Mouse (Mus musculus) liver, embryonic 12.5 days (tissue): ENCODE data around the gene Tm4sf19. TPM values are rescaled to one million over a fixed set of nuclear protein-coding genes. Genes with fewer than 3 reads are reported as not detected.
"Not testable (repeated sequence)": the region's sequence is repeated elsewhere in the genome, so short reads cannot be mapped to it uniquely, and the experiment has no call there.

Experiments
- ATAC-seq: fragments of 200-750 bp; cut with Nextera tagmentation; 2 replicates; pipeline ENCODE4 v1.8.0; 2017; ENCODE audit warnings: moderate number of reproducible peaks, mild to moderate bottlenecking, moderate library complexity
- H3K27ac ChIP-seq: fragments of 300-500 bp; sonication (generic); 2 replicates; pipeline ENCODE4 v1.5.1; 2016; ENCODE audit warnings: mild to moderate bottlenecking
- H3K27me3 ChIP-seq: fragments of 300-500 bp; sonication (generic); replicated peaks from 2 replicates; pipeline ENCODE4 v1.6.1; 2016; ENCODE audit warnings: mild to moderate bottlenecking, moderate library complexity
- H3K36me3 ChIP-seq: fragments of 300-500 bp; sonication (generic); 2 replicates; pipeline ENCODE4 v1.6.1; 2016; ENCODE audit warnings: mild to moderate bottlenecking, moderate library complexity
- H3K4me1 ChIP-seq: fragments of 300-500 bp; sonication (generic); 2 replicates; pipeline ENCODE4 v1.6.1; 2016
- H3K4me2 ChIP-seq: fragments of 300-500 bp; sonication (generic); 2 replicates; pipeline ENCODE4 v1.6.1; 2016; ENCODE audit warnings: mild to moderate bottlenecking, moderate library complexity
- H3K4me3 ChIP-seq: fragments of 300-500 bp; sonication (generic); 2 replicates; pipeline ENCODE4 v1.5.1; 2016; ENCODE audit warnings: mild to moderate bottlenecking, moderate library complexity
- H3K9ac ChIP-seq: fragments of 300-500 bp; sonication (generic); 2 replicates; pipeline ENCODE4 v1.6.1; 2016; ENCODE audit warnings: mild to moderate bottlenecking, moderate library complexity
- H3K9me3 ChIP-seq: fragments of 300-500 bp; sonication (generic); replicated peaks from 2 replicates; pipeline ENCODE4 v1.6.1; 2016; ENCODE audit warnings: mild to moderate bottlenecking, moderate library complexity
- WGBS: fragments of 180-500 bp; shearing (Covaris S2); methylation state at CpG from one replicate; pipeline ENCODE4 v1.1.7; 2016; ENCODE audit not compliant: insufficient replicate concordance; 5-methylcytosine and 5-hydroxymethylcytosine counted together
- polyA plus RNA-seq: library from polyadenylated mRNA; unstranded; fragments of >200 nt; fragmentation: Nextera tagmentation; extraction: Ambion mirVana; gene quantifications from 2 replicates; pipeline ENCODE4 v1.2.1, GENCODE M21; 2016

Tm4sf19 gene
- polyA plus RNA-seq, 1 experiment from 2014 or later = not detected

GRCm38 (mm10) chr16:32431047-32431591 is 30.8 kb downstream of the Tm4sf19 start:
- peaks cover 44% of the 10 kb centered on the region for H3K4me1 ChIP-seq
- H3K9me3 ChIP-seq = no peaks in the 10 kb centered on the region
- peaks cover 4% of the 10 kb centered on the region; the same call in 1 of the 2 replicates for H3K36me3 ChIP-seq
- ATAC-seq = peak; percentile 68
- peak overlapping the region; percentile 95 for H3K9ac ChIP-seq
- H3K4me3 ChIP-seq = peak overlapping the region; percentile 85
- WGBS = 2% methylated on average over 28 of the region's 28 CpGs
- no peaks in the 10 kb centered on the region for H3K27me3 ChIP-seq
- peak overlapping the region; percentile 97 for H3K27ac ChIP-seq
- H3K4me2 ChIP-seq = peak overlapping the region; percentile 71

- WGBS = 94% methylated on average over 1 of the region's 1 CpGs
- peak overlapping the region; percentile 95 for H3K9ac ChIP-seq
- H3K4me3 ChIP-seq = peak overlapping the region; percentile 85
- no peak for ATAC-seq
- no peaks in the 10 kb centered on the region for H3K27me3 ChIP-seq
- no peaks in the 10 kb centered on the region for H3K9me3 ChIP-seq
- H3K36me3 ChIP-seq = peaks cover 7% of the 10 kb centered on the region; the same call in 1 of the 2 replicates
- H3K4me2 ChIP-seq = peak overlapping the region; percentile 71
- H3K27ac ChIP-seq = peak overlapping the region; percentile 97
- peaks cover 47% of the 10 kb centered on the region for H3K4me1 ChIP-seq
These were observed 31.6 kb downstream of the Tm4sf19 start for GRCm38 (mm10) chr16:32431926-32432325.

GRCm38 (mm10) chr16:32433138-32433537 is 32.8 kb downstream of the Tm4sf19 start:
- no peaks in the 10 kb centered on the region for H3K27me3 ChIP-seq
- no peak for ATAC-seq
- peak overlapping the region; percentile 55 for H3K27ac ChIP-seq
- peaks cover 55% of the 10 kb centered on the region for H3K4me1 ChIP-seq
- peak overlapping the region; percentile 85; the same call in 1 of the 2 replicates for H3K4me3 ChIP-seq
- H3K4me2 ChIP-seq = peak overlapping the region; percentile 71
- H3K9ac ChIP-seq = peak overlapping the region; percentile 95
- 73% methylated on average over 2 of the region's 2 CpGs for WGBS
- no peaks in the 10 kb centered on the region for H3K9me3 ChIP-seq
- peaks cover 15% of the 10 kb centered on the region for H3K36me3 ChIP-seq

- Histone ChIP-seq H3K27ac (peak overlapping the region; percentile 55), H3K9ac (peak overlapping the region; percentile 14; the same call in 1 of the 2 replicates), H3K27me3 (no peaks in the 10 kb centered on the region), H3K4me3 (no peak overlapping the region), H3K9me3 (no peaks in the 10 kb centered on the region), H3K36me3 (peaks cover 17% of the 10 kb centered on the region), H3K4me2 (peak overlapping the region; percentile 71), H3K4me1 (peaks cover 54% of the 10 kb centered on the region)
- WGBS = 18% methylated on average over 6 of the region's 6 CpGs
- ATAC-seq = no peak
These were observed 33.8 kb downstream of the Tm4sf19 start for GRCm38 (mm10) chr16:32434066-32434465.

- ATAC-seq = no peak
- H3K4me1 ChIP-seq = peaks cover 48% of the 10 kb centered on the region
- H3K9ac ChIP-seq = no peak overlapping the region
- 0 out of 2 replicates have a peak overlapping the region, but pooled peaks have one; percentile 55 for H3K27ac ChIP-seq
- H3K36me3 ChIP-seq = peaks cover 23% of the 10 kb centered on the region
- no peaks in the 10 kb centered on the region for H3K9me3 ChIP-seq
- H3K27me3 ChIP-seq = no peaks in the 10 kb centered on the region
- no peak overlapping the region for H3K4me3 ChIP-seq
- H3K4me2 ChIP-seq = no peak overlapping the region
These were observed 34.4 kb downstream of the Tm4sf19 start for GRCm38 (mm10) chr16:32434691-32435090.

GRCm38 (mm10) chr16:32436657-32437056 is 36.4 kb downstream of the Tm4sf19 start:
- no peak for ATAC-seq
- H3K4me1 ChIP-seq = peaks cover 54% of the 10 kb centered on the region
- no peaks in the 10 kb centered on the region for H3K27me3 ChIP-seq
- H3K27ac ChIP-seq = no peak overlapping the region
- H3K4me2 ChIP-seq = no peak overlapping the region
- H3K4me3 ChIP-seq = no peak overlapping the region
- peaks cover 42% of the 10 kb centered on the region for H3K36me3 ChIP-seq
- no peak overlapping the region for H3K9ac ChIP-seq
- H3K9me3 ChIP-seq = no peaks in the 10 kb centered on the region
- WGBS = 58% methylated on average over 1 of the region's 1 CpGs

- Histone ChIP-seq H3K4me3 (no peak overlapping the region), H3K9ac (no peak overlapping the region), H3K4me2 (no peak overlapping the region), H3K36me3 (peaks cover 45% of the 10 kb centered on the region), H3K27me3 (no peaks in the 10 kb centered on the region), H3K4me1 (peaks cover 52% of the 10 kb centered on the region), H3K27ac (no peak overlapping the region), H3K9me3 (no peaks in the 10 kb centered on the region)
- no peak for ATAC-seq
- 89% methylated on average over 1 of the region's 1 CpGs for WGBS
These were observed 37.0 kb downstream of the Tm4sf19 start for GRCm38 (mm10) chr16:32437266-32437665.

GRCm38 (mm10) chr16:32441432-32441831 is 41.1 kb downstream of the Tm4sf19 start:
- 0 out of 2 replicates have a peak overlapping the region, but pooled peaks have one; percentile 6 for H3K27ac ChIP-seq
- ATAC-seq = no peak
- no peak overlapping the region for H3K9ac ChIP-seq
- no peaks in the 10 kb centered on the region for H3K27me3 ChIP-seq
- no peak overlapping the region for H3K4me3 ChIP-seq
- peaks cover 55% of the 10 kb centered on the region for H3K4me1 ChIP-seq
- no peaks in the 10 kb centered on the region for H3K9me3 ChIP-seq
- no peak overlapping the region for H3K4me2 ChIP-seq
- WGBS = 86% methylated on average over 3 of the region's 3 CpGs
- peaks cover 51% of the 10 kb centered on the region for H3K36me3 ChIP-seq

- not testable (repeated sequence) for H3K9ac ChIP-seq, H3K4me3 ChIP-seq, H3K9me3 ChIP-seq, ATAC-seq, H3K27me3 ChIP-seq
- 35% methylated on average over 3 of the region's 3 CpGs for WGBS
- Histone ChIP-seq H3K36me3 (peaks cover 43% of the 10 kb centered on the region), H3K4me2 (peak overlapping the region; percentile 18; the same call in 1 of the 2 replicates), H3K4me1 (peaks cover 77% of the 10 kb centered on the region), H3K27ac (peak overlapping the region; percentile 69)
These were observed 44.3 kb downstream of the Tm4sf19 start for GRCm38 (mm10) chr16:32444615-32445014.

- no peak overlapping the region for H3K4me3 ChIP-seq
- no peak overlapping the region for H3K9ac ChIP-seq
- H3K27me3 ChIP-seq = no peaks in the 10 kb centered on the region
- H3K9me3 ChIP-seq = no peaks in the 10 kb centered on the region
- H3K36me3 ChIP-seq = peaks cover 35% of the 10 kb centered on the region
- no peak overlapping the region for H3K4me2 ChIP-seq
- WGBS = 78% methylated on average over 1 of the region's 1 CpGs
- no peak for ATAC-seq
- H3K27ac ChIP-seq = peak overlapping the region; percentile 69; the same call in 1 of the 2 replicates
- H3K4me1 ChIP-seq = peaks cover 86% of the 10 kb centered on the region
These were observed 45.3 kb downstream of the Tm4sf19 start for GRCm38 (mm10) chr16:32445558-32445957.

- peaks cover 87% of the 10 kb centered on the region for H3K4me1 ChIP-seq
- peaks cover 27% of the 10 kb centered on the region for H3K36me3 ChIP-seq
- H3K27ac ChIP-seq = no peak overlapping the region
- no peaks in the 10 kb centered on the region for H3K9me3 ChIP-seq
- no peak for ATAC-seq
- H3K4me3 ChIP-seq = no peak overlapping the region
- 56% methylated on average over 2 of the region's 2 CpGs for WGBS
- H3K4me2 ChIP-seq = no peak overlapping the region
- H3K9ac ChIP-seq = no peak overlapping the region
- no peaks in the 10 kb centered on the region for H3K27me3 ChIP-seq
These were observed 46.3 kb downstream of the Tm4sf19 start for GRCm38 (mm10) chr16:32446563-32447138.

GRCm38 (mm10) chr16:32449665-32450064 is 49.4 kb downstream of the Tm4sf19 start:
- peaks cover 47% of the 10 kb centered on the region for H3K36me3 ChIP-seq
- peaks cover 78% of the 10 kb centered on the region for H3K4me1 ChIP-seq
- 20% methylated on average over 3 of the region's 3 CpGs for WGBS
- no peaks in the 10 kb centered on the region for H3K9me3 ChIP-seq
- H3K4me3 ChIP-seq = peak overlapping the region; percentile 41
- peak overlapping the region; percentile 70 for H3K9ac ChIP-seq
- peak overlapping the region; percentile 78 for H3K4me2 ChIP-seq
- peak; percentile 96 for ATAC-seq
- H3K27ac ChIP-seq = peak overlapping the region; percentile 96
- H3K27me3 ChIP-seq = no peaks in the 10 kb centered on the region
